Mouse (Mus musculus): ENCODE measurements around the gene Gse1. TPM values are rescaled to one million over a fixed set of nuclear protein-coding genes. Genes with fewer than 3 reads are reported as not detected.
A peak's percentile ranks its signal among the peaks of the same experiment; 100 is the strongest.

The Gse1 gene
- polyA plus RNA-seq, 1 experiment from 2014 or later: 28.8 TPM

GRCm38 (mm10) chr8:120428492-120428891 is 200.2 kb downstream of the Gse1 start:
- Histone ChIP-seq H3K27me3 (peaks cover 34% of the 10 kb centered on the region), H3K4me3 (no peak overlapping the region), H3K4me2 (replicated peaks) (no peak overlapping the region), H3K9ac (replicated peaks) (no peak overlapping the region), H3K9me3 (peaks cover 1% of the 10 kb centered on the region; the same call in 1 of the 2 replicates), H3K27ac (replicated peaks) (no peak overlapping the region), H3K4me1 (peaks cover 59% of the 10 kb centered on the region), H3K36me3 (no peaks in the 10 kb centered on the region)
- ATAC-seq (ENCODE audit: low FRiP score, low read depth): no peak
- WGBS: 86% methylated on average over 5 of the region's 5 CpGs

GRCm38 (mm10) chr8:120429116-120429515 is 200.9 kb downstream of the Gse1 start:
- no peak overlapping the region for H3K4me3 ChIP-seq
- peaks cover 7% of the 10 kb centered on the region for H3K9me3 ChIP-seq
- 92% methylated on average over 1 of the region's 1 CpGs for WGBS
- peaks cover 34% of the 10 kb centered on the region for H3K27me3 ChIP-seq
- no peak overlapping the region for H3K27ac ChIP-seq (replicated peaks)
- no peak overlapping the region for H3K9ac ChIP-seq (replicated peaks)
- H3K36me3 ChIP-seq: no peaks in the 10 kb centered on the region
- H3K4me1 ChIP-seq: peaks cover 53% of the 10 kb centered on the region
- no peak for ATAC-seq (ENCODE audit: low FRiP score, low read depth)
- H3K4me2 ChIP-seq (replicated peaks): no peak overlapping the region

- Histone ChIP-seq H3K4me1 (peaks cover 38% of the 10 kb centered on the region), H3K4me2 (replicated peaks) (no peak overlapping the region), H3K36me3 (no peaks in the 10 kb centered on the region), H3K4me3 (no peak overlapping the region), H3K27ac (replicated peaks) (no peak overlapping the region; the same call in 1 of the 2 replicates), H3K9me3 (peaks cover 7% of the 10 kb centered on the region), H3K9ac (replicated peaks) (no peak overlapping the region), H3K27me3 (peaks cover 40% of the 10 kb centered on the region)
- ATAC-seq (ENCODE audit: low FRiP score, low read depth): no peak
- 82% methylated on average over 12 of the region's 12 CpGs for WGBS
Observed at GRCm38 (mm10) chr8:120431042-120431441, 202.8 kb downstream of the Gse1 start.

GRCm38 (mm10) chr8:120432438-120432837 is 204.2 kb downstream of the Gse1 start:
- no peaks in the 10 kb centered on the region for H3K36me3 ChIP-seq
- H3K27ac ChIP-seq (replicated peaks): 0 out of 2 replicates have a peak overlapping the region, but pooled peaks have one; percentile 15
- peaks cover 37% of the 10 kb centered on the region for H3K4me1 ChIP-seq
- no peak for ATAC-seq (ENCODE audit: low FRiP score, low read depth)
- H3K9ac ChIP-seq (replicated peaks): no peak overlapping the region
- H3K4me3 ChIP-seq: no peak overlapping the region
- no peak overlapping the region for H3K4me2 ChIP-seq (replicated peaks)
- H3K27me3 ChIP-seq: peaks cover 46% of the 10 kb centered on the region
- H3K9me3 ChIP-seq: peaks cover 7% of the 10 kb centered on the region
- WGBS: 85% methylated on average over 7 of the region's 7 CpGs

GRCm38 (mm10) chr8:120433143-120433542 is 204.9 kb downstream of the Gse1 start:
- Histone ChIP-seq H3K9me3 (peaks cover 7% of the 10 kb centered on the region), H3K4me3 (no peak overlapping the region), H3K27ac (replicated peaks) (no peak overlapping the region), H3K4me2 (replicated peaks) (no peak overlapping the region), H3K27me3 (peaks cover 53% of the 10 kb centered on the region), H3K9ac (replicated peaks) (no peak overlapping the region), H3K36me3 (no peaks in the 10 kb centered on the region), H3K4me1 (peaks cover 37% of the 10 kb centered on the region)
- no peak for ATAC-seq (ENCODE audit: low FRiP score, low read depth)
- WGBS: 91% methylated on average over 7 of the region's 7 CpGs

- Histone ChIP-seq H3K36me3 (no peaks in the 10 kb centered on the region), H3K4me2 (replicated peaks) (no peak overlapping the region), H3K4me3 (no peak overlapping the region), H3K9me3 (peaks cover 7% of the 10 kb centered on the region), H3K27ac (replicated peaks) (no peak overlapping the region), H3K27me3 (peaks cover 52% of the 10 kb centered on the region), H3K4me1 (peaks cover 37% of the 10 kb centered on the region), H3K9ac (replicated peaks) (no peak overlapping the region)
- ATAC-seq (ENCODE audit: low FRiP score, low read depth): no peak
- 100% methylated on average over 1 of the region's 1 CpGs for WGBS
Observed at GRCm38 (mm10) chr8:120433734-120434133, 205.5 kb downstream of the Gse1 start.

GRCm38 (mm10) chr8:120435781-120436180 is 207.5 kb downstream of the Gse1 start:
- H3K27ac ChIP-seq (replicated peaks): no peak overlapping the region
- H3K4me1 ChIP-seq: peaks cover 53% of the 10 kb centered on the region
- peaks cover 7% of the 10 kb centered on the region for H3K9me3 ChIP-seq
- H3K4me3 ChIP-seq: no peak overlapping the region
- WGBS: 95% methylated on average over 15 of the region's 15 CpGs
- no peak for ATAC-seq (ENCODE audit: low FRiP score, low read depth)
- no peaks in the 10 kb centered on the region for H3K36me3 ChIP-seq
- no peak overlapping the region for H3K4me2 ChIP-seq (replicated peaks)
- H3K9ac ChIP-seq (replicated peaks): no peak overlapping the region
- H3K27me3 ChIP-seq: peaks cover 50% of the 10 kb centered on the region

- Histone ChIP-seq H3K36me3 (no peaks in the 10 kb centered on the region), H3K27ac (replicated peaks) (no peak overlapping the region), H3K4me3 (no peak overlapping the region), H3K9ac (replicated peaks) (no peak overlapping the region), H3K4me1 (peaks cover 60% of the 10 kb centered on the region), H3K4me2 (replicated peaks) (no peak overlapping the region), H3K27me3 (peaks cover 54% of the 10 kb centered on the region), H3K9me3 (peaks cover 7% of the 10 kb centered on the region)
- 55% methylated on average over 5 of the region's 5 CpGs for WGBS
- no peak for ATAC-seq (ENCODE audit: low FRiP score, low read depth)
Observed at GRCm38 (mm10) chr8:120436491-120437030, 208.3 kb downstream of the Gse1 start.

GRCm38 (mm10) chr8:120437207-120437606 is 209.0 kb downstream of the Gse1 start:
- no peaks in the 10 kb centered on the region for H3K36me3 ChIP-seq
- H3K4me2 ChIP-seq (replicated peaks): no peak overlapping the region
- peaks cover 59% of the 10 kb centered on the region for H3K27me3 ChIP-seq
- no peak overlapping the region for H3K4me3 ChIP-seq
- 88% methylated on average over 1 of the region's 1 CpGs for WGBS
- H3K27ac ChIP-seq (replicated peaks): 0 out of 2 replicates have a peak overlapping the region, but pooled peaks have one; percentile 42
- no peak overlapping the region for H3K9ac ChIP-seq (replicated peaks)
- peaks cover 7% of the 10 kb centered on the region for H3K9me3 ChIP-seq
- H3K4me1 ChIP-seq: peaks cover 65% of the 10 kb centered on the region
- no peak for ATAC-seq (ENCODE audit: low FRiP score, low read depth)

- ATAC-seq (ENCODE audit: low FRiP score, low read depth): no peak
- Histone ChIP-seq H3K4me3 (no peak overlapping the region), H3K27me3 (peaks cover 53% of the 10 kb centered on the region), H3K4me1 (peaks cover 67% of the 10 kb centered on the region), H3K4me2 (replicated peaks) (no peak overlapping the region), H3K27ac (replicated peaks) (peak overlapping the region; percentile 42), H3K9me3 (peaks cover 7% of the 10 kb centered on the region), H3K9ac (replicated peaks) (no peak overlapping the region), H3K36me3 (no peaks in the 10 kb centered on the region)
- 58% methylated on average over 21 of the region's 21 CpGs for WGBS
Observed at GRCm38 (mm10) chr8:120437666-120438395, 209.6 kb downstream of the Gse1 start.

GRCm38 (mm10) chr8:120439309-120439708 is 211.1 kb downstream of the Gse1 start:
- Histone ChIP-seq H3K4me1 (peaks cover 65% of the 10 kb centered on the region), H3K4me3 (no peak overlapping the region)

GRCm38 (mm10) chr8:120440739-120441138 is 212.5 kb downstream of the Gse1 start:
- Histone ChIP-seq H3K27me3 (peaks cover 48% of the 10 kb centered on the region), H3K27ac (replicated peaks) (peak overlapping the region; percentile 54), H3K36me3 (no peaks in the 10 kb centered on the region), H3K4me3 (no peak overlapping the region), H3K4me1 (peaks cover 69% of the 10 kb centered on the region), H3K9me3 (no peaks in the 10 kb centered on the region), H3K4me2 (replicated peaks) (no peak overlapping the region), H3K9ac (replicated peaks) (no peak overlapping the region)
- 59% methylated on average over 12 of the region's 12 CpGs for WGBS
- ATAC-seq (ENCODE audit: low FRiP score, low read depth): no peak

More at GRCm38 (mm10) chr8:120439309-120439708, 211.1 kb downstream of the Gse1 start:
- Histone ChIP-seq H3K9me3 (no peaks in the 10 kb centered on the region), H3K27ac (replicated peaks) (peak overlapping the region; percentile 68), H3K9ac (replicated peaks) (no peak overlapping the region), H3K36me3 (no peaks in the 10 kb centered on the region), H3K4me2 (replicated peaks) (peak overlapping the region; percentile 23), H3K27me3 (peaks cover 51% of the 10 kb centered on the region)
- WGBS: 3% methylated on average over 19 of the region's 19 CpGs
- ATAC-seq (ENCODE audit: low FRiP score, low read depth): peak; percentile 76

Data from midbrain, embryonic 12.5 days (tissue).